Mouse (Mus musculus) 416B (cell line): Measurements from ENCODE around the gene Pacrg.

Experiments
- DNase-seq: peaks from one replicate; pipeline ENCODE4 v3.0.0; 2011; ENCODE audit warnings: low read depth

The Pacrg gene

DNA sequence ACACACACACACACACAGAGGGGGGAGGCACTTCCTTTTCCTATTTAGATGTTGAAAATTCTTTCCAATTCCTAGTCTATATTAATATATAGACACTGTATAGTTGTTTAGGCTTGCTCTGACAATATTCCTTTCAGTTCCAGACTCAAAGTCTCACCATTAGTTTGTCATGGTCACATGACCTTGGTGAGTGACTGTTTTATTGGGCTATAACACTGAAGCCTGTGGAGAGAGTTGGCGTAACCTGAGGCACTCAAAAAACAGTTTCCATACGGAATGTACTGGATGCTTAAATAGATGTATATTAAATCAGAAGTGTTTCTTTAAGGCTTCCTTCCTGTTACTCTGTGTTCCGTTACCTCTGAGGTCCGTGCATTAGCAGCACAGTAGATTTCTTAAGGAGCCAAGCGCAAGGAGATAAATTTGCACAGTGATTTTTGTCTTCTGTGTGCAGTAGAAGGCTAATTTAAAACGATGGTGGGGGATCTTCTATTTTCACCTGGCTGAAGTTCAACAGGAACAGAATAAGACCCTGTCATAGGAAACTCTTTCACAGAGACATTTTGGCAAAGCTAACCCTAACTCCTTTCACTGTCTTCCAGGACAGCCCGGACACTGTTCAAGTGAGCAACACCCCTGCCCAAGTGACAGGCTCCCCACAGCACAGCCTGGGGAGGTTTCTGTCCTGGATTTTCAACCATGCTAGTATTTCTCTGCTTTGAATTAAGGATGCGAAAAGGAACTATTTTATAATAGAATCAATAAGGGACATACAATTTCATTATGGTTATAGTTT lies 349.5 kb downstream of the Pacrg start:
- no peak for DNase-seq

DNA sequence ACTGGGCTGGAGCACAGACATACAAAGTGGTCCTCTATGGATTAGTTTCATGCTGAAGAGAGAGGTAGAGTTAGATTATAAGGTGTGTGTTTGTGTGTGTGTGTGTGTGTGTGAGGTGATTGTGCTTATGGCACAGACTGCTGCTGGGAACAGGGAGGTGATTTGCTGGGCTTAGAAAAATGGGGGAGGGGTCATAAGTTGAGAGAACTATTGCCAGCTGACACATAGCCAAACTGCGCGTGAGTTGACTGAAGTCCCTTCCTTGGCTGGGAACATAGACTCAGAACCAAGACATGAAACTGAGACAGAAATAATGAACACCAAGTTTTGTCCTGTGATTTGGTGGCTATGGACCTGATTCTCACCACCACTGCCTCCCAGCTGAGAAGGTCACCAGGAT lies 351.2 kb downstream of the Pacrg start:
- DNase-seq, result no peak

DNA sequence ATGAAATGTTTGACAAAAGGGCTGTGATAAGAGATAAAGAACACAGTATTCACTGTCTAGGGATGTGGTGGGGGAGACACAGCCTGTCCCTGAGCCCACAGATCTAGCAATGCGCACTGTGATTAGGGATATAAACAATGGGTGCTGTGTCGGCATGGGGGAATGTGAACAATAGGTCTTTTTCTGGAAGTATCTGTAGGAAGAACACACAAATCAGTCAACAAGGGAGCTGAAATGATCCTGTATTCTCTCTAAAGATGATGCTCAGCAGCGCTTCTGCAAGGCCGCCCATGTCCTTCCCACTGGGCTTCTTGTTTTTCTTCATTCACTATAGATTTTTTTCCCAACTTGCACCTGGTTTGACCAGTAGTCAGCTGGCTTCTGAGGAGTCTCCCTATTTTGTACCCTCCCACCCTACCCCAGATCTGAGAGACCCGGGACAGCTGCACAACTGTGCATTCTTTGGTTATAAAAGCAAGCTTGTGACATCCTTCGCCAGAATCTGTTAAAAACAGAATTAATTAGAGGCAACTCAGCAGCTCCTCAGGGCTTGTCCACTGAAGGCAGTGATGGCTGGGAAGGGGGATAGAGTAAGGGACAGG lies 356.1 kb downstream of the Pacrg start:
- no peak for DNase-seq

DNA sequence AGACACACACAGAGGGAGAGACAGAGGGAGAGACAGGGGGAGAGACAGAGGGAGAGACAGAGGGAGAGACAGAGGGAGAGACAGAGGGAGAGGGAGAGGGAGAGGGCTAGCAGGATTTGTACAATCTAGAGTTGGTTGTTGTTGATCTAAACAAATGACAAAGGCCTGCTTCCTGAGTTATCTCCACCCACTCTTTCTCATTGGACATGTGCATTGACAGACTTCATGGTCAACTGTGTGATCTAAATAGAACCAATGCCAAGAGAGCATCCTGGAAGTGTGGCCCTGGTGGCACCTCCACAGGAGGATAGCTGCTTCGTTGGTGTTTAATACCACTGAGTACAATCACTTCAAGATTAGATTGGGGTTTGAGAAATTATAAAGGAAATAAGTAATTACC lies 359.0 kb downstream of the Pacrg start:
- DNase-seq, result no peak

DNA sequence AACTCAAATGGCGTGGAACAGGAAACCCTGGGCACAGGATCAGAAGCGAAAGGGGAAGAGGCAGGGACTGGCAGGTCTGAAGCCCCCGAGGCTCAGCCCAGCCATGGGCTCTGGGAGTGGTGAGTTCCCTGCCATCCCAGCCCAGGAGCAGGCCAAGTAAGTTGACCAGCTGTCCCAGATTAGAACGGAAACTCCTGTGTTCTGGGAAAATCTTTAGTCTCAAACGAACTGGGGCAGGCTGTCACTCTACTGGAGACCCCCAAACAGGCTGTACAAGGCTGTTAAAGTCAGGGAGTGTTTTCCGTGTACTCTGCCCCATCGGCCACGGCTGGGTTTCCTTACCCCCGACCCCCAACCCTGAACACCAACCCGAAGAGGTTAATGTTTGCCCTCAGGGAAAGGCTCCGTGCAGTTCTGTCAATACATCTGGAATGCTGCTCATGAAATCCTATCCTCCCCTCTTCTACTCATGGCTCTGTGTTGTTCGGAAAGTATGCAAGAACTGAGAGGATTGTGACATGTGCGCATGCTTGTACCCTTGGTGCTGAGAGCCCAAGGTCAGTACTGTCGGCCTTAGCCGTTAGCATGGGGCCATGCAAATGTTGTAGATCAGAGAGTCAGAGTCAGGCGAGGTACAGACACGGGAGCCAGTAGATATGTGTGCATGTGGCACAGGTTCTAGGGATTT lies 360.9 kb downstream of the Pacrg start:
- DNase-seq, result no peak

DNA sequence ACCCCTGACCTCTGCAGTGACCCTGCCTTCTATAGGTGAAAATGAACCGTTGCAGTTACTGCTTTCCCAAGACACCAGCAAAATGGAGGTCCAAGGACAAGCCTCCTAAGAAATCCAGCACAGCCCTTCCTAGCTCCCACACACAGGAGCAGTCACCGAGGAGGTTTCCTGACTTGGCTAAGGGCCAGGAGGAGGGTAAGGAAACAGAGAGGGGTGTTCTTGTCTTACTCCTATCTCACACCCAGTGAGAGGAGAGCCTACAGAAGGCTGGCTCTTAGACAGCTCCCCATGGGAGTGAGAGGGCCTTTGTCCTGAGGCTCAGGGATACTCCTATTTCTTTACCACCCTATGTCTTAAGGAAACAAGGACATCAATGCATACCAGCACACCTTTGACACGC lies 361.7 kb downstream of the Pacrg start:
- no peak for DNase-seq

DNA sequence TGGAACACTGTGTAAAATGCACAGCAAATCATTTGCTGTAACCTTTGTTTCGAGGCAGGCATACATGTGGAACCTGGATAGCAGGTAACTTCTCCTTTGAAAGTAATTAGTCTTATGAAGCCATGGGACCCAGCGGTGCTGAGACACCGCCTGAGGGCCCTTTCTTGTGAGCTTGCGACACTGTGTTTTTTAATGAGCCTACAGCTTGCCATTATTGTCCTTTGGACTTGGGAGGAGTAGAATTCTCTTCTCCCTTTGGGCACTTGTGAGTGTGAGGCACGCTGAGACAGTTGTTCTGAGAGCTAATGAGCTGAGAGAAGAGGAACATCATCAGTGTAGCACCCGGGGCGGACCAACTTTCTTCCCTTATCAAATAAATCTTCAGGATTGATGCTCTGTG lies 363.3 kb downstream of the Pacrg start:
- DNase-seq, result no peak

DNA sequence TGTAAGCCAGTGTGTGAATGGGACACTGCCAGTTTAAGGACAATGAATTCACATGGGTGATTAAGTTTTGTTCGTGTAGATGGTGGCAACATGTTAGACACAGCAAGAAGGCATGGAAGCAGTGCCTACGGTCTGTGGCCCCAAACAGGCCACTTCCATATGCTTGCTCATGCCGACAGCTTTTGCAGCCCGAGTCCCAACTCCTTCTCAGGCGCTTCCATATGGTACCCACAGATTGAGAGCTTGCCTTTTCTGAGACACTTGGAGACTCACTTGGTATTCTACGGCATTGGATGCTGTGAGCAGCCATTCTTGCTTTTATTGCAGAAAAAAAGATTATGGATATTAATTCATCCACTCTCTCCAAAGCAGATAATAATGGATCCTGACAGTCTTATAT lies 365.1 kb downstream of the Pacrg start:
- no peak for DNase-seq

DNA sequence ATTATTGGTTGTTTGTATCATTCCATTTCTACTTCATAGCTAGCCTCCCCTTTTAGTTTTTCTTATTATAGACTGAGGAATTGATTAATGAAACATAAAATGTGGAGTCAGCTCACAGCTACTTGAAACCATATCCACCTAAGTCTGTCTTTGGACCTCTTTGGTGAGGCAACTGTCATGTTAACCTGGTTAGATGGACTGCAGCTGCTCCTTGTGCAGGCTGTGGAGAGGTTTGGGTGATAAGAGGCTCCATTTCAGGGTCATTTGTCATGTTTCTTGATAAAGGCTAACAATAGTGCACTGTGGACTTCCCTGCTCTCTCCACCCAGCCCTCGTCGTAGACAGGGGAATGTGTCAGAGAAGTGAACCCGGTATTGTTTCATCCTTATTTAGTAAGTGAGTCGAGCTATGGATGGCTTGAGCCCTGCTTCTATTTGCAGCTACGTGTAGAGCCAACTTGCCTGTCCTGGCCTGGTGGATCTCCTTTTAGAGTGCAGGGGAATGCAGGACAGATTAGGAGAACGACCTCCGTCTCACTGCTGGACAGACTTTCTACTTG lies 366.2 kb downstream of the Pacrg start:
- DNase-seq, result no peak

DNA sequence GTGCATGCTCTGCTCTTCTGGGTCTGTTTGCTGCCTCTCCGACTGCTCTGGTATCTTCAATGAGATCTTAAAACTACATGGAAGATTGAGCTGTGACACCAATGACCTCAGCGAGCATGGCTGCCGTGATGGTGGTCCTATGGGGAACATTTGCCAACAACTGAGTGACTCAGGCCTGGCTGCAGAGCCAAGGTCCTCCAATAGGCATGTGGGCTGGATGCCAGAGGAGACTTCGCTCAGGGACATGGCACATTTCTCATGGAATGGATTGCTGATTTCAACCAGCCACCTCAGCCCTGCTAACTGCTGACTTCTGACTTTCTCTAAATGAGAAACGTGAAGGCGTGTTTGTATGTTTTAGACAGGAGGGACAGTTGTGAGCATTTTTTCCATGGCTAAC lies 366.9 kb downstream of the Pacrg start:
- DNase-seq, result no peak

DNA sequence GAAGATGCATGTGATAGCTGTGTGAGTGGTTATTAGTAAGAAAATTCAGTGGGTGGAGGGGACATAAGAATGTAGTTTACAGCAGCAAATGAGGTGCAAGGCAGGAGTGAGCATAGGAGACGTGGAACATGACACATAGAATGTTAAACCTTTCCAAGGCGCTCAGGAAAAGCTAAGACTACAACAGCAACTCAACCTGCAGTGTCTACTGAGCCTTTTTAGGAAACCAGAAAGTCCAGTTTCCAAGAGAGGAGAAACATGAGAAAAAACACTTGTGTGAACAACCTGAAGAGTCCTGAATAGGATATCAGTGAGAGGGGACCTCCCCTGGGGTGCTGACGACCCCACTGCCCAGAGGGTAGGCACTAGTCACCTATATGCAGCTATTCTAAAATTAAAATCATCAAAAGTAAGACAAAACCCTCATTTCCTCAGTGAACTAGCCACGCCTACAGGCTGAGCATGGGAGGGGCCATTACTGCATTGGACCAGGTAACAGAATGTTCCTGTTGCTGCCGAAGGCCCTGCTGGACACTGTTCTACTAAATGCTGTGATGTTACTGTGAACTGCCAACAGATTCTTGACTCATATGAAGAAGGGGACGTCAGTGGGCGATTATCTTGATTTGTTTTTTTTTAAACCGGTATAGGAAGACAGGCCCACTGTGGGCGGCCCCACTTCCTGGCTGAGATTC lies 370.1 kb downstream of the Pacrg start:
- no peak for DNase-seq

DNA sequence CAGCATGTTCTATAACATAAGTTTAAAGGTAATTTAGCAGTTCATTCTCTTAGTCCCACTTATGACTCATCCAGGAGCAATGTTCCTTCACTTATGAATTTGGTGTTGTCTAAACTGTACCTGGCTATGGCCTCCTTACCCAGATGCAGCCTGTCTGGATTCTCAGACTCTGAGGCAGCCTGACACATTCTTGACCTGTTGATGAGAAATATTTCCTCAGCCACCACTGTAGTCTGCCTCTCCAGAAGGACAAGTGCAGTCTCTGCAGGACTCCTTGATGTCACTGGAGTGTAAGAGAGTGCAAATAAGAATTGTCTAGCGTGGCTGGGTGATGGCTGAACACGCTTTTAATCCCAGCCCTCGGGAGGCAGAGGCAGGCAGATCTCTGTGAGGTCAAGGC lies 373.0 kb downstream of the Pacrg start:
- no peak for DNase-seq

DNA sequence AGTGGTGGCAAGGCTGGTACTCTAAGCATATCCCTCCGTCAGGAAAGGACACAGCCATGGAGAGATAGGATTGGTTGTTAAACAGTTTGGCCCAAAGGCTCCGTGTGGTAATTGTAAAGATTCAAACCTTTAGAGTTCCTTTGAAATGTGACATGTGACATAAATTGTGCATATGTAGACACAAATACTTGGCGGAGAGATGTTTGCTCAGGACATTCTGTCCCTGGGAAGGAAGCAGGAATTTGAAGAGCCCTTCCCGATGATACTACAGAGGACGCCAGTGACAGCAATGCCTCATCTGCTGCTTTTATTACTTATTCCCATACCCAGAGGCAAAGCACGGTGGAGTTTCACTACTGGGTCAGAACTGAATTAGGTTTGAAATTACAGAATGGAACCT lies 374.6 kb downstream of the Pacrg start:
- no peak for DNase-seq

DNA sequence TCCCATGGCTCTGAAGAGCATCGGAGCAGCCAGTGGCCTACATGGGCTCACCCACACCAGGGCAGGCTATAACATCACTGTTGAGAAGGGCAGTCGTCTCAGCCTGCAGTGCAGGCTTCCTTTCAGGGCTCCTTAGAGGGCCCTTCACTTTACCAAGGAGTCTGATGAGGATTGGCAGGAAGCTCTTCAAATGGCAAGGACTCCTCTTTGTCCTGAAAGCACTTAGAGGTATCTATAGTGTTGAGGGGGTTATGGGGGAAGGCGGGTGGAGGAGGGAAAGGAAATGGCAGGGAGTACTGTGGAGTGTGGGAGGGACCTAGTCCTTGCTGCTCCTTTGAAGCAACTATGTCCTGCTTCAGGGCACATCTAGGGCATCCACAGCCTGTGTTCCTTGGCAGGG lies 375.4 kb downstream of the Pacrg start:
- DNase-seq, result no peak

DNA sequence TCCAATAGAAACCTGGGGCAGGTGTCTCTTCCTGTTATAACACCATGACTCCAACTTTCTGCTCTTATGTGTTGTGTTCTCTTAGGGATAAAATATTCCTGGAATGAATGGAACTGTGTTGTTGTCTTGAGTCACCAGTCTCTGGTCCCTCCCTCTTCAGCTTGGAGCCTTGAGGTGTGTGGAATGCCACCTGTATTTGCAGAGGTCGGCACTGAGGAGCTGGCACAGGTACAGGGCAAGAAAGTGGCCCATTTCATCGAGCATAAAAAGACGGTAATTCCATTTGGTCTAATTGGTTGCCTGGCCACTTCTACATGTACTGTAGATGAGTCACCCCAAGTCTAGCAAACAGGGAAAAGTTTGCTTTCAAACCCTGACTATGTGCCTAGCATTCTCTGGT lies 376.5 kb downstream of the Pacrg start:
- no peak for DNase-seq

DNA sequence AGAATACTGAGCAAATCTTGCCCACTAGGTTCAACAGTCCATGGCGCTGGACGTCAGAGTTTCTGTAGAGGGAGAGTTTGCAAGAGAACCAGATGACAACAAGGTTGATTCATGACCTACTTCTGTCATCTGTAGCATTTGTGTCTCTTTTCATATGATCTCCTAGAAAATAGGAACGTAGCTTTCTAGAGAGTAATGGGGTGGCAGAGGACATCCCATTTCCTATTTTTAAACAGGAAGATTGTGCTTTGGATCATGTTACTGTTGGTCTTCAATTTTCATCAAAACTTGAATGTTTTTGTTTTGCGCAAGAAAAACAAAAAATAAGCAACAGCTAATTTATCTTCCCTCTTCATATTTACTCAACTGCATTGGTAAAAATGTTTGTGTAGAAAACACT lies 379.2 kb downstream of the Pacrg start:
- DNase-seq, result no peak

DNA sequence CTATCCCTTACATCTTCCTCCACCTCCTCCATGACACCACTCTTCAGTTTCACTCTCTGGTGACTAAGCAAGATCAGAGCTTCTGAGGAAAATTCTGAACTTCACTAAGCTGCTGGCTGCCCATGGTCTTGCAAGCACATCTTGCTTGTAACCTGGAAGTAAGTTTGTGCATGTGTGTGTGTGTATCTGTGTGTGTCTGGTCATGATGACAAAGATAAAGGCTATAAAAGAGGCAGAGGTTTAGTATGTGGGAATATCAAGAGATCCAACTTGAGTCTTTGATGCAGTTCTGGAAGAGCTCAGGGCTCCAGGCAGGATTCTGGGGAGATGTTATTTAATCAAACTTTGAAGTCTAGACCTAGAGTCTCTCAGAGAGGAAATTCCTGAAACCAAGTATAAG lies 381.4 kb downstream of the Pacrg start:
- no peak for DNase-seq

DNA sequence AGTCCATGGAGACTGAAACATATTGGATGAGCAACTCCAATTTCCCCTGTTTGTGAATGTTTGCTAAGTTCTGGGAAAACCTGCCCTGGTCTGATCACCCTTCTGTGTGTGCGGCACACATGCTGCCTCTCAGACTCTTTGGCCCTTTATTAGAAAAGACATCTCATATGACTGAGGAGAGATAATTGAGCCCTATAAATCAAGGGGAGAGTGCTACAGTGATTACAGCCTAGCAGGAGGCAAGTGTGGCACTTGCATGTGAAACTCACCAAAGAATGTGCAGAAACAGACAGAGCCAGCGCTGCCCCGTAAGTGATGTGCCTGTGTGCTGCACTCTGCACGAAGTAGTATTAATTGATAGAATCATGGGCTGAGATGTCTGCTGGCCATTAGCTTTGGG lies 383.7 kb downstream of the Pacrg start:
- DNase-seq, result no peak

DNA sequence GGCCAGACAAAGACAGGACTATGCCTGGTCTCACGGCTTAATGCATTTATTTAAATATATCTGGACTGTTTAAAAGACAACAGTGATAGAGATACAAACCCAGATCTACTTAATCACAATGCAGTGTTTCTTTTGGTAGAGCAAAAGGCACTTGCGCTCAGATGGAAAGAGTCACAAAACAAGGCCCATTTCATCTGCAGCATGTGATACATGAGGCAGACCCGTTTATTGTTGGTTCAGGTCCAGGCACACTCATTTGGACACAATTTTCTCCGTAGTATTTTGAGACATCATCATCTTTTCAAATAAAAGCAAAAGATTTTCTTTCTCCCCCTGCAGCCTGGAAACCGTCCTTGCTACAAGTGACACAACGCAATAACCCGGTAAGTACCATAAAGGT lies 384.1 kb downstream of the Pacrg start:
- no peak for DNase-seq

DNA sequence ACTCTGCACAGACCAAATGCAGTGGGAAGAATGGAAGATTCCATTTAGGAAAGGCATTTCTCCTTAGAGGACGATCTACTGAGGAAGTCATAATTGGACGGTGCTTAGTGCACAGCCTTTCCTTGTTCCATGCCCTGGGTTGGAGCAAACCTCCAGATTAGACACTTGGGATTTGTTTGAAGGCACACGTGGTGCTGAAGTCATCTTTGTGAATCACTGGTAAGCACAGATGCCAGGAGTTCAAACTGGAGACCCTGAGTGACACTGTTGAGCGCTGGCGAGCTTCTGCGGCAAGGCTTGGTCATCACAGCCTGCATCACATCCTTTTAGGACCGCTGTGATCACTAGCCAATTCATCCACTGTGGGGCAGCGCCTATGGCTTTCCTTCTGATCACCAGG lies 385.7 kb downstream of the Pacrg start:
- DNase-seq, result no peak

DNA sequence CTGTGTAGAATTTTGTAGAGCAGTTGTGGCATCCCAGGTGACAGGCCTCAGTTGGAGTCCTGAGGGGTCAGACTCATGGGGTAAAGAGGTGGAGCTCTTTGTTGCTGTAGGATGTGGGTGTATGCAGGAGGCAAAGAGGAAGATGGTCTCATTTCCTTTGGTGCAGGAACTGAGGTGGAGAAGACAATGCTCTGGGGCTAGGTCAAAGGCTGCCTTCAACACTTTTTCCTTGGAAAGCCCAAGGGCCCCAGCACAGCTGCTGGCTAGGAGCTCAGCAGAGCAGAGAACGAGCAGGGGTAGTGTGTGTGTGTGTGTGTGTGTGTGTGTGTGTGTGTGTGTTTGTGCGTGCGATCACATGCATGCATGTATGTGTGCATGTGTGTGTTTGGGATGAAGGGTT lies 387.3 kb downstream of the Pacrg start:
- DNase-seq, result no peak

DNA sequence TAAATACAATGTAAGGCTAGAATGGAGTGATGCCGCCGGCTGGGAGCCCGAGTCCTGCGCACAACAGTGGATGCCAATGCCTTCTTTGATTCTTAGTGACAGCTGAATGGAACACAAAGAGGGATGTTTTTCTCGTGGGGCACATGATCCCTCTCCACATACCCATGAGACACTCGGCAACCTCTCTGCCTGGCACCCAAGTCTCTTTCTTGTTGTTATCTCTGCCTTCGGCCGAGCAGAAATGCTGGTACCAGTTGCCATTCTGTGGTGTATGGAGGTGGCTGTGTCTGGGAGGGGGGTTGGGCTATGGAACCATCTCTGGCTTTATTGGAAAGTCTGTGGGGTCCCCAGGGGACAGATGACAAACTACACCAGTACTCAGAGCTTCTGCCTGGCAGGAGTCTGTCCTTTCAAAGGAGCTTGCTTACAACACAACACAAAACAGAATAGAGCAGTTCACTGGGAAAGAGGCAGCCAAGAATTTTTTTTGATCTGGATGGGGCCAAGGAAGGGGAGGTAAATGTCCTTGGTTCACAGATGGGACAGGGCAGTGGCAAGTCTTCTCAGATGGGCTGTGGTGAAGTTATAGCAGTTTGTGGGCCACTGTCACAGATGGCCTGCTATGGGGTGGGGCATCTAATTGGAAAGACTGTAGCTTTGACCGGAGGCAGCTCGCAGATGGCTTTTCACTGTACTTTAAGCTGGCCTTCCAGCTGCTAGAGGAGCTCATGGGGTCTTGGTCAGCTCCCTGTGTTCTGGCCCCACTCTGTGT lies 388.6 kb downstream of the Pacrg start:
- DNase-seq, result no peak
